Mouse (Mus musculus): ENCODE results near the gene N4bp3. TPM values are rescaled to one million over a fixed set of nuclear protein-coding genes. Genes with fewer than 3 reads are reported as not detected.

Gene N4bp3
- polyA plus RNA-seq, 1 experiment from 2014 or later, result 43.9 TPM

DNA sequence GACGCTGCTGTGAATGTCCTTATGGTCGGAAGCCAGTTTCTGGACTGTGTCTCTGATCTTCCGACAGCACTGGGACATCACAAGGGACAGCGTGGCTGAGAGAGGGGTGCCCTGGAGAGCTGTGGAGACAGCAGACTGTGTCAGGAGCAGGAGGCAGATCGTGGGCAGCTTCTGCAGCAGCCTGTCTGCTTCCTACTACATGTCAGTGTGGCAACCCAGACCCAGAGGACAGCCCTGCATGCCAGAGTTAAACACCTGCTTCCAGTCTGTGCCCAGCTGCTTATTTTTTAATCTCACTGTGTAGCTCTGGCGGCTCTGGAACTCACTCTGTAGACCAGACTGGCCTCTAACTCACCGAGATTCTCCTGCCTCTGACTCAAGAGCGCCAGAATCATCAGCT is 22.7 kb downstream of the N4bp3 start:
- 82% methylated on average over 8 of the region's 8 CpGs for WGBS
- Histone ChIP-seq H3K27me3 (replicated peaks; ENCODE audit: insufficient read depth, low read length) (no peaks in the 10 kb centered on the region), H3K27ac (ENCODE audit: low read length) (no peak overlapping the region), H3K4me2 (replicated peaks; ENCODE audit: low read depth, low read length) (no peak overlapping the region), H3K4me1 (ENCODE audit: insufficient read depth, low read depth, low read length) (no peaks in the 10 kb centered on the region), H3K4me3 (ENCODE audit: low read depth, low read length) (no peak overlapping the region), H3K9me3 (ENCODE audit: low read length) (no peaks in the 10 kb centered on the region), H3K36me3 (ENCODE audit: insufficient read depth, low read length) (peaks cover 39% of the 10 kb centered on the region), H3K9ac (replicated peaks; ENCODE audit: low read depth) (no peak overlapping the region)
- DNase-seq (ENCODE audit: low spot score) (no peak), ATAC-seq (no peak)
- TF ChIP-seq CTCF (IDR thresholded peaks at IDR 0.05), result no peak
- no peak for TF ChIP-seq EP300 (IDR thresholded peaks at IDR 0.05)

DNA sequence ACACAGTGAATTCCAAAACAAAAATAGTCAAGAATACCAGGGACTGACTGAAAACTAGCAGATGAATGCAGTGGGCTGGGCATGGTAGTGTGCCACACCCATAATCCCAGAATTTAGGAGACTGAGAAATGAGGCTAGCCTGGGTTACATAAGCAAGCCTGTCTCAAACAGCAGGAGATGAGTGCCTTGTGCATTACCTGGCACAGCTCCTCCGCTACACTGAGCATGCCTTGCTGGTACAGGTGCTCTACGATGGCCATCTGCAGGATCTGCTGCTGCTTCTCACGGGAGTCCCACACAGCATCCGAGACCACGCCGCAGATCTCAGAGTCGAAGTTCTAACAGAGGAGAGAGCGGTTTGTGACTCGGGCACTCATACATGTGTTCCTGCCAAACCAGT is 23.2 kb downstream of the N4bp3 start:
- WGBS, result 91% methylated on average over 9 of the region's 9 CpGs
- Histone ChIP-seq H3K4me2 (replicated peaks; ENCODE audit: low read depth, low read length) (no peak overlapping the region), H3K4me3 (ENCODE audit: low read depth, low read length) (no peak overlapping the region), H3K4me1 (ENCODE audit: insufficient read depth, low read depth, low read length) (no peaks in the 10 kb centered on the region), H3K27me3 (replicated peaks; ENCODE audit: insufficient read depth, low read length) (no peaks in the 10 kb centered on the region), H3K36me3 (ENCODE audit: insufficient read depth, low read length) (peaks cover 44% of the 10 kb centered on the region), H3K27ac (ENCODE audit: low read length) (no peak overlapping the region), H3K9me3 (ENCODE audit: low read length) (no peaks in the 10 kb centered on the region), H3K9ac (replicated peaks; ENCODE audit: low read depth) (no peak overlapping the region)
- TF ChIP-seq CTCF (IDR thresholded peaks at IDR 0.05) (no peak), EP300 (IDR thresholded peaks at IDR 0.05) (no peak)
- no peak for ATAC-seq
- no peak for DNase-seq (ENCODE audit: low spot score)

DNA sequence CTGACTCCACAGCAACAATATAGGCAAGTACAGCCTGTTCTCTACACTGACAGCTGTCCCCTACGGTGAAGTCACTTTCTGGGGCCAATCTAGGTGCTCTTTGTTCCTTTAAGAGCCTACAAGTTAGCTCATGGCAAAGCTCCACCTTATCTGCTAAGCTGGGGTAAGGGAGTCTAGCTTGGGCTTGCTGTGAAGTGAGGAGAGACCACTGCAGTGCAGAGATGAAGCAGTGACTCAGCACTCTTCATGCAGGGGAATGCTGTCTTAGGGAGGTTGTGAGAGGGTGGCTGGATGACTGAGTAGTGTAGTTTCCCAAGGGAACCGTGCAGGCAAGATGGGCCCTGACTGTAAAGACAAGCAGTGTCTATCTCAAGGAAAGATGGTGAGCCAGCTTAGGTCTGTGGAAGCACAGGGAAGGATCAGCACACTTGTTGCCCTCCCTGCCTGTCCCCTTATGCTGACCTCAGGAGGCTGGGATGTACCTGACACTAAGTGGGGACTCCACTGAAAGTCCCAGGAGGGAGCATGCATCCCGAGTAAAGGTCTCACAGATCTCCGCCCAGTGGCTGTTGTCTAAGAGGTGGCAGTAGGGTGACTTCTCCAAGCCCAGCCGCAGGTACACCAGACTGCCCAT is 25.3 kb downstream of the N4bp3 start:
- Histone ChIP-seq H3K4me3 (ENCODE audit: low read depth, low read length) (no peak overlapping the region), H3K27ac (ENCODE audit: low read length) (no peak overlapping the region), H3K27me3 (replicated peaks; ENCODE audit: insufficient read depth, low read length) (no peaks in the 10 kb centered on the region), H3K4me2 (replicated peaks; ENCODE audit: low read depth, low read length) (no peak overlapping the region), H3K9me3 (ENCODE audit: low read length) (no peaks in the 10 kb centered on the region), H3K4me1 (ENCODE audit: insufficient read depth, low read depth, low read length) (peaks cover 4% of the 10 kb centered on the region), H3K36me3 (ENCODE audit: insufficient read depth, low read length) (peaks cover 44% of the 10 kb centered on the region), H3K9ac (replicated peaks; ENCODE audit: low read depth) (no peak overlapping the region)
- no peak for DNase-seq (ENCODE audit: low spot score)
- TF ChIP-seq CTCF (IDR thresholded peaks at IDR 0.05), result no peak
- TF ChIP-seq EP300 (IDR thresholded peaks at IDR 0.05), result no peak
- no peak for ATAC-seq
- 76% methylated on average over 5 of the region's 5 CpGs for WGBS

DNA sequence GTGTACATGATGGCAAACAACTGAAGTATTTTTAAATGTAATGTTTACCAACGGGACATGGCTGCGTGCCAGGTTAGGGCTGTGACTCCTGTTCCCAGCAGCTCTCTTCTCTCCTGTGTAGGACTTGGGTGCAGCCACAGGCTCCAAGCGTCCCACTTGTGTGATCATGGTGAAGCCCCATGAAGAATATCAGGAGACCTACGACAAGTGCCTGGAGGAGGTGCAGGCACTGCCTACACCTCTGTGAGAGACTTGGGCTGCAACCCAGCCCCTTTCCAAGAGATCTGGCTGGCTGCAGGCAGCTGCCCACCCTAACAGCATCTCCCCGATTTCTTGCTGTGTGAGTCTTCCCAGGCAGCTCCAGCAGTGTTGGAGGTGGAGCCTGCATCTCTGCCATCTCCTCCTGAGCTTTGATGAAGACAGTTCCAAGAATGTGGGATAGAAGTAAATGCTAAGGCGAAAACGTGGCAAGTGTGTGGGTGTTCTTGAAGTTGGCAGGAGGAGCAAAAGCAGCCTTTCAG is 27.6 kb downstream of the N4bp3 start:
- TF ChIP-seq EP300 (IDR thresholded peaks at IDR 0.05), result no peak
- no peak for TF ChIP-seq CTCF (IDR thresholded peaks at IDR 0.05)

DNA sequence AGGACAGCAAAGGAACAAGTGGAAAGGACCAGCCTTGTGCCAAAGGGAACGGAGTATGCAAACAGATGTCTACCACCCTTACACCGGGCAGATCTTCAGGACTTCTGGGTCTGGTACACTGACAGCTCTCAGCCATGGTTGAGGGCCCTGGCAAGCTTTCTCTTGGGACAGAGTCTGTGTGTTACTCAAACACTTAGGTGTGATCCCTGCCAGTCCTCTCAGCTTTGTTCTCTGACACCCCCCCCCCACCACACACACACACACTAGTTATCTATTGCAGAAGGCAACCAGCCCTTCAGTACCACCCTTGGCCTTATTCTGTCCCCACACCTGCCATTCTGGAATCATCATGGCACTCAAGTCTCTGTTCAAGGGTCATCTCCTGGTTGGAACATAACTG is 28.9 kb downstream of the N4bp3 start:
- Histone ChIP-seq H3K4me3 (ENCODE audit: low read depth, low read length) (no peak overlapping the region), H3K36me3 (ENCODE audit: insufficient read depth, low read length) (peaks cover 33% of the 10 kb centered on the region), H3K4me2 (replicated peaks; ENCODE audit: low read depth, low read length) (no peak overlapping the region), H3K9me3 (ENCODE audit: low read length) (no peaks in the 10 kb centered on the region), H3K4me1 (ENCODE audit: insufficient read depth, low read depth, low read length) (peaks cover 7% of the 10 kb centered on the region), H3K9ac (replicated peaks; ENCODE audit: low read depth) (no peak overlapping the region), H3K27ac (ENCODE audit: low read length) (no peak overlapping the region), H3K27me3 (replicated peaks; ENCODE audit: insufficient read depth, low read length) (no peaks in the 10 kb centered on the region)
- no peak for DNase-seq (ENCODE audit: low spot score)
- TF ChIP-seq EP300 (IDR thresholded peaks at IDR 0.05) (no peak), CTCF (IDR thresholded peaks at IDR 0.05) (no peak)
- ATAC-seq, result no peak
- 89% methylated on average over 2 of the region's 2 CpGs for WGBS

More for the DNA sequence above, 27.6 kb downstream of the N4bp3 start:
- Histone ChIP-seq H3K4me2 (replicated peaks; ENCODE audit: low read depth, low read length) (no peak overlapping the region), H3K27me3 (replicated peaks; ENCODE audit: insufficient read depth, low read length) (no peaks in the 10 kb centered on the region), H3K36me3 (ENCODE audit: insufficient read depth, low read length) (peaks cover 44% of the 10 kb centered on the region), H3K9ac (replicated peaks; ENCODE audit: low read depth) (no peak overlapping the region), H3K27ac (ENCODE audit: low read length) (no peak overlapping the region), H3K4me3 (ENCODE audit: low read depth, low read length) (no peak overlapping the region), H3K4me1 (ENCODE audit: insufficient read depth, low read depth, low read length) (peaks cover 7% of the 10 kb centered on the region), H3K9me3 (ENCODE audit: low read length) (no peaks in the 10 kb centered on the region)
- 76% methylated on average over 7 of the region's 7 CpGs for WGBS
- no peak for DNase-seq (ENCODE audit: low spot score)
- ATAC-seq, result no peak

DNA sequence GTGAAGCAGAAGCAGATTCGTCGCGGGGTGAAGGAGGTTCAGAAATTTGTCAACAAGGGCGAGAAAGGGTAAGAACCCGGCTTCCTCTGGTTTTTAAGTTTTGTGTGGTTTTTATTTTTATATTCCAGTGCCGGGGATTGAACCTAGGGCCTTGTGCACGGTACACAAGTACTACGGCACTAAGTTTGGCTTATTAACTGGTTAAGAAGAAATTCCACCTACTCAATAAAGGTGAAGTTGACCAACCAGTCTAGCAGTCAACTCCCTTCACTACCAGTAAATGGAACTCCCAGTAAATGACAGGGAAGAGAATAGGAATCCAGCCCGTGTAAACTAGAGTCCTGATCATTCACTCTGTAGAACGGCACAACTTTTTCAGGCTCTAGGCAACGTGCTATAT is 30.6 kb downstream of the N4bp3 start:
- Histone ChIP-seq H3K4me3 (ENCODE audit: low read depth, low read length) (peak overlapping the region; percentile 50), H3K27me3 (replicated peaks; ENCODE audit: insufficient read depth, low read length) (no peaks in the 10 kb centered on the region), H3K4me2 (replicated peaks; ENCODE audit: low read depth, low read length) (peak overlapping the region; percentile 74), H3K36me3 (ENCODE audit: insufficient read depth, low read length) (peaks cover 25% of the 10 kb centered on the region), H3K9ac (replicated peaks; ENCODE audit: low read depth) (peak overlapping the region; percentile 46), H3K4me1 (ENCODE audit: insufficient read depth, low read depth, low read length) (peaks cover 7% of the 10 kb centered on the region), H3K27ac (ENCODE audit: low read length) (peak overlapping the region; percentile 7), H3K9me3 (ENCODE audit: low read length) (no peaks in the 10 kb centered on the region)
- TF ChIP-seq CTCF (IDR thresholded peaks at IDR 0.05) (no peak), EP300 (IDR thresholded peaks at IDR 0.05) (no peak)
- DNase-seq (ENCODE audit: low spot score) (no peak), ATAC-seq (no peak)
- 1% methylated on average over 11 of the region's 11 CpGs for WGBS

Measured in lung, postnatal 0 days (tissue).